Mouse (Mus musculus) midbrain, embryonic 10.5 days (tissue): ENCODE data around the gene Psd. TPM values are rescaled to one million over a fixed set of nuclear protein-coding genes. Genes with fewer than 3 reads are reported as not detected.

Experiments
- DNase-seq: peaks from one replicate; pipeline ENCODE4 v3.0.0-alpha.2; 2017; ENCODE audit warnings: low spot score
- H3K27ac ChIP-seq: fragments of 300-500 bp; sonication (generic); replicated peaks from 2 replicates; pipeline ENCODE4 v1.5.1; 2016; ENCODE audit warnings: mild to moderate bottlenecking
- H3K27me3 ChIP-seq: fragments of 300-500 bp; sonication (generic); 2 replicates; pipeline ENCODE4 v1.6.1; 2016; ENCODE audit warnings: low read depth, mild to moderate bottlenecking; ENCODE audit not compliant: poor library complexity, severe bottlenecking
- H3K36me3 ChIP-seq: fragments of 300-500 bp; sonication (generic); 2 replicates; pipeline ENCODE4 v1.6.1; 2016; ENCODE audit warnings: mild to moderate bottlenecking, moderate library complexity
- H3K4me1 ChIP-seq: fragments of 300-500 bp; sonication (generic); 2 replicates; pipeline ENCODE4 v1.6.1; 2016
- H3K4me3 ChIP-seq: fragments of 300-500 bp; sonication (generic); 2 replicates; pipeline ENCODE4 v1.5.1; 2016; ENCODE audit warnings: mild to moderate bottlenecking, moderate library complexity
- H3K9me3 ChIP-seq: fragments of 300-500 bp; sonication (generic); replicated peaks from 2 replicates; pipeline ENCODE4 v1.6.1; 2016; ENCODE audit warnings: mild to moderate bottlenecking
- WGBS: fragments of 180-500 bp; shearing (Covaris S2); methylation state at CpG from one replicate; pipeline ENCODE4 v1.1.7; 2016; 5-methylcytosine and 5-hydroxymethylcytosine counted together
- polyA plus RNA-seq: library from polyadenylated mRNA; unstranded; fragments of >200 nt; fragmentation: Nextera tagmentation; extraction: Ambion mirVana; gene quantifications from 2 replicates; pipeline ENCODE4 v1.2.1, GENCODE M21; 2016

Gene Psd
- polyA plus RNA-seq, 1 experiment from 2014 or later: 4.7 TPM

DNA sequence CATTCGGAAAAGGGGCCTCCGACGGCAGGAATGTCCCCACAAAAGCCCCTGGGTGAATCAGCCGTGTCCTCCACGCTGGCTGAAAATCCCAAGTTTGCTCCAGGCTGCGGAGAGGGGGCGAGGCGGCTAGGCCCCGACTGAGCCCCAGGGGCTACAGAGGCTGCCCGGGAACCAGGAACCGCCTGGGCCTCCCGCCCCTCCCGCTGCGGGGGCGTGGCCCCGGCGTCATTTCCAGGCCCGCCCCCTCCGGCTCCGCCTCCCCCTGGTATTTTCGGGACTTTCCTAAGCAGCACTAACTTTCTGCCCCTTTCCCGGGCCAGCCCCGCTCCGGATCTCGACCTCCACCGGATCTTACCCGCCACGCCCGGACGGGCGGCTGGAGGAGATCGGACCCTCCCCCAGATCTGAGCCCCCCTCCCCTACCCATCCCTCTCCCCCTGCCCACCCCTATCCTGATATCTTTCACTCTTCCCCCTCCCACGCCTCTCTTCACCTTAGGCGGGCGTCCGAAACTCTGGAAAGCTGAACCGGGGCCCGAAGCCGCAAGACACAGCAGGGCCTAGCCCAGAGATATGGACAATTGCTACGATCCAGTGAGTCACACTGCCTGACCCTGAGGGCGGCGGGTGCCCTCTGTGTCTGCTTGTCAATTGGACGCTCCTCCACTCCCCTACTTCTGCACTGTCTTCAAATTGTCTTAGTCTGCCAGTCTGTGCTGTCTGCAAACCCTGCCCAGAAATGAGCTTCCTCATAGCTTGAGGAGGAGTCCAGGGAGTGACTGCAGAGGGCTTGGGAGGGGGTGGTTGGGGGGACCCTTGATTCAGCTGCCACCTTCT lies 21.3 kb downstream of the Psd start:
- DNase-seq: peak; percentile 86
- Histone ChIP-seq H3K4me3 (peak overlapping the region; percentile 77), H3K36me3 (peaks cover 11% of the 10 kb centered on the region; the same call in 1 of the 2 replicates), H3K27me3 (peaks cover 49% of the 10 kb centered on the region), H3K4me1 (peaks cover 40% of the 10 kb centered on the region), H3K27ac (peak overlapping the region; percentile 79), H3K9me3 (no peaks in the 10 kb centered on the region)
- under 1% methylated on average over 43 of the region's 43 CpGs for WGBS

DNA sequence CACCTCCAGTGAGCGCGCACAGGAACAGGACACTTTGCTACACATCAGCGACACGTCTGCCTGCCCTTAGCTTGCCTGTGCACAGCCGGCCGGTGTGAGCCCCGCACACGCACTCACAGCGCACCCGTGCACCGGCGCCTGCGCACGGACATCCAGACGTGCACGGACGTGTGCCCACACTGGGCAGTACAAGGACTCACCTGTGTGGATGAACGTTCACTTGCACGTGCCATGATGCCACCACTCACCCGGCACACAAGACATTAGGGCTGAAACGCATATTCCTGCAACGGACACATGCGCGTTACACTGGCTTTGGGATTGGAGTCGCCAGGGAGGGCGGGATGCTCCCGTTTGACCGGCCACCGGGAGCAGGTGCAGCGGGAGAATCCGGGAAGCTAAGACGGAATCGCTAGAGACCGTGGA lies 22.0 kb downstream of the Psd start:
- Histone ChIP-seq H3K4me3 (peak overlapping the region; percentile 77), H3K27ac (peak overlapping the region; percentile 79), H3K36me3 (peaks cover 5% of the 10 kb centered on the region; the same call in 1 of the 2 replicates), H3K27me3 (peaks cover 42% of the 10 kb centered on the region), H3K9me3 (no peaks in the 10 kb centered on the region), H3K4me1 (peaks cover 40% of the 10 kb centered on the region)
- peak; percentile 53 for DNase-seq
- 0% methylated on average over 34 of the region's 34 CpGs for WGBS

DNA sequence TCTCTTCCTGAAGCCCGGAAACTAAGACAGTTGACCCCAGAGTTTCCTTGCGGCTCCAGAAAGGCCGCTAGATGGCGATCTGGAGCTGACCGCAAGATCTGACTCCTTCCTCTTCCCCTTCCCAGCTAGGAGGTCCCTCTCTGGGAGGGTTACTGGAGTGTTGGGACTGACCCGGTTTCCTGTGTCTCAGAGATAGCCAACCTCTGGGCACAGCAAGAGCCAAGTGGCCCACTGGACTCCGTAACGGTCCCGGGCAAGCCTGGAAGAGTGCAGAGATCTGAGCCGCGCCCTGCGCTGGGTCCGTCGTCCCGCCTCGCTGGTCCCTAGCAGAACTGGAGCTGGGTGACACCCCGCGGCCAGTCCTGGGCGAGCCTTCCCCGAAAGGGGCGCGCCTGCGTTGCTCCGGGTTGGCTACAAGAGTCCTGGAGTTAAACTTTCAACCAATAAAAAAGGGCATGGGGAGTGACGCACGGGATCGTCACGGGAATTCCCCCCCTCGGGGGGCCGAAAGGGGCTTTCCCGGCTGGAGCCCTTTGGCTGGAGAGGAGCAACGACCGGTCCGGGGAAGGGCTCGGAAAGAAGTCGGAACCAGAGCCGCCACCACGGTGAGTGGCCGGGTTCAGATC lies 22.6 kb downstream of the Psd start, which contains the start of gene Nfkb2:
Gene Nfkb2 (plus strand): TSS at position 105 of the 626 bp plus-strand sequence.
- Histone ChIP-seq H3K27me3 (peaks cover 36% of the 10 kb centered on the region), H3K27ac (peak within 1 kb of the TSS; percentile 79), H3K36me3 (no peaks in the 10 kb centered on the region), H3K4me3 (peak within 1 kb of the TSS; percentile 77), H3K9me3 (no peaks in the 10 kb centered on the region), H3K4me1 (peaks cover 40% of the 10 kb centered on the region)
- peak; percentile 93 for DNase-seq
- WGBS: under 1% methylated on average over 39 of the region's 39 CpGs

- peaks cover 33% of the 10 kb centered on the region for H3K4me1 ChIP-seq
- no peak for DNase-seq
- peak overlapping the region; percentile 77 for H3K4me3 ChIP-seq
- H3K27me3 ChIP-seq: peaks cover 30% of the 10 kb centered on the region
- H3K27ac ChIP-seq: no peak overlapping the region; the same call in 1 of the 2 replicates
- H3K9me3 ChIP-seq: no peaks in the 10 kb centered on the region
- WGBS: 58% methylated on average over 18 of the region's 18 CpGs
- no peaks in the 10 kb centered on the region for H3K36me3 ChIP-seq
These were observed 23.4 kb downstream of the Psd start for GRCm38 (mm10) chr19:46303251-46304215.

- H3K36me3 ChIP-seq: no peaks in the 10 kb centered on the region
- no peak overlapping the region for H3K4me3 ChIP-seq
- 88% methylated on average over 4 of the region's 4 CpGs for WGBS
- H3K27ac ChIP-seq: no peak overlapping the region
- H3K4me1 ChIP-seq: peaks cover 31% of the 10 kb centered on the region
- H3K27me3 ChIP-seq: peaks cover 20% of the 10 kb centered on the region
- H3K9me3 ChIP-seq: no peaks in the 10 kb centered on the region
- no peak for DNase-seq
These were observed 24.4 kb downstream of the Psd start for GRCm38 (mm10) chr19:46302551-46302950.

DNA sequence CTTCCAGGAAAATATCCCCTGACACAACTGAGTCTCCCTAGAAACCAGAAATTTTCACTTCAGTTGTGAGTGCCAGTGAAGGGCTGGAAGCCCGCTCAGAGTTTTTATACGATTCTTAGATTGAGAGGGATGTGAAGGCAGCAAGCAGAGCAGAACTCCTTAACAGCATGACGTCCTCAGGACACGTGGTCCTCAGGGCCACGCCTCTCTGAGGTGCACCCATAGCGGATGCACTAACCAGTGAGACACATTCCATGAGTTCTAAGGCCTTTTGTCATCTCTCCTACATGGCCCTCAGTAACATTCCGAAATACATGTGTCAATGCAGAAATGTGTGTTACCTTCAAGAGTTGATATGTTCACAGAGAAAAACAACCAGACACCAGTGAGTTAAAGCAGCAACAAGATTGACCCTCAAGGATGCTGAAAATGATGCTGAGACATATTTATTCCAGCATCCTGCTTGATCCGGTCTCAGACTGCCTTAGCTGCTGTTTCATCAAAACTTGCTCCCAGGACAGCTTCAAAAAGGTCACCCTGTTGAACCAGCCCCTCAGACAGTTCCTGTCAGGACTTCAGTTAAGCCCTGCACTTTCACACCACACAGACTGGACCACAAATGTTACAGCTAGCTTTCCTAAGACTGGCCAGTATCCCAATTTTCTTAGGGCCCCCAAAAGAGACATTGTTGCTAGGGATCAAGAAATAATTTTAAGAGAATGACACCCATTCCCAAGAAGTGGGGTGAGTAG lies 26.5 kb downstream of the Psd start:
- no peak overlapping the region for H3K27ac ChIP-seq
- no peak overlapping the region for H3K4me3 ChIP-seq
- WGBS: 38% methylated on average over 8 of the region's 8 CpGs
- H3K27me3 ChIP-seq: no peaks in the 10 kb centered on the region
- H3K9me3 ChIP-seq: no peaks in the 10 kb centered on the region
- H3K36me3 ChIP-seq: no peaks in the 10 kb centered on the region
- H3K4me1 ChIP-seq: peaks cover 20% of the 10 kb centered on the region
- no peak for DNase-seq

DNA sequence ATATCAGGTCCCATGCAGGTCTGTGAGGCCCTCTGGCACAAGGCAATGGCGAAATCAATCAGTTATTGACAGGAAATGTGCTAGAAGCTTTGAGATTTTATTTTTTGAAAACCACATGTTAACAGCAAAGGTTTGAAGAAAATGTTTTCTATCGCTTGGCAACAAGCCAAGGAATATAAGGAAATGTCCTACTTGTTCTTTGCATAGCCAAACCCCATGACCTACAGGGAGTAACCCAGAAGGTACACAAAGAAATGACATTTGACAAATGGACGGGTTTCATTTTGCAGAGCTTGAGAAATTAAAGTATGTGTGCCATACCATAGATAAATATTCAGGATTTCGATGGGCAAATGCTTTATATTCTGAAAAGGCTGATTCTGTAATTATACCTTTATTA lies 30.0 kb downstream of the Psd start:
- Histone ChIP-seq H3K4me3 (no peak overlapping the region), H3K27ac (no peak overlapping the region), H3K9me3 (no peaks in the 10 kb centered on the region), H3K4me1 (no peaks in the 10 kb centered on the region), H3K27me3 (no peaks in the 10 kb centered on the region), H3K36me3 (no peaks in the 10 kb centered on the region)
- DNase-seq: no peak
- WGBS: 73% methylated on average over 4 of the region's 4 CpGs

DNA sequence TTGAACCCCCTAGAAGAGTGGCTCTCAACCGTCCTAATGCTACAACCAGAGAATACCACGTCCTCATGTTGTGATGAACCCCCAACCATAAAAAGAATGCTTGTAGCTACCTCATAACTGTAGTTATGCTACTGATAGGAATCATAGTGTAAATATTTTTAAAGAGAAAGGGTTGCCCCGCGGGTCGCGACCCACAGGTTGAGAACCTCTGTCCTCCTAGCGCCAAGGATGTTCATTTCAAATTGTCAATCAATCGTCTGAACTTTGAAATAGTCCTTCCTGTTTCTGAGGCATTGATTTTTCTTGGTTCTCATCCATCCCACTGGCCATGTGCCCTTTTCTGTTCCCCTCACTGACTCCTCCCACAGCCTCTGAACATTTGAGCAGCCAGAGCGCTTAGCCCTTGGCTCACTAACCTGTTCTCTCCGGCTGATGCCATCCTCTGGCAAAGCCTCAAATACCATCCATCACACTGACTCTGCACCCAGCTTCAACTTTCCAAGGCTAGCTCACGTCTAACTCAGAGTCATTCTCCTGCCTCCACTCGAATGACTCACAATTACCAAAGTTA lies 36.3 kb downstream of the Psd start:
- H3K4me1 ChIP-seq: no peaks in the 10 kb centered on the region
- H3K9me3 ChIP-seq: no peaks in the 10 kb centered on the region
- no peak for DNase-seq
- peaks cover 20% of the 10 kb centered on the region for H3K36me3 ChIP-seq
- whole genome bisulfite sequencing: 72% methylated on average over 12 of the region's 12 CpGs
- H3K27me3 ChIP-seq: no peaks in the 10 kb centered on the region
- H3K27ac ChIP-seq: no peak overlapping the region
- no peak overlapping the region for H3K4me3 ChIP-seq

GRCm38 (mm10) chr19:46287566-46287965 lies 39.4 kb downstream of the Psd start:
- H3K27ac ChIP-seq: no peak overlapping the region
- H3K9me3 ChIP-seq: no peaks in the 10 kb centered on the region
- H3K36me3 ChIP-seq: peaks cover 50% of the 10 kb centered on the region
- no peak overlapping the region for H3K4me3 ChIP-seq
- no peaks in the 10 kb centered on the region for H3K27me3 ChIP-seq
- no peak for DNase-seq
- 85% methylated on average over 3 of the region's 3 CpGs for WGBS
- H3K4me1 ChIP-seq: no peaks in the 10 kb centered on the region

DNA sequence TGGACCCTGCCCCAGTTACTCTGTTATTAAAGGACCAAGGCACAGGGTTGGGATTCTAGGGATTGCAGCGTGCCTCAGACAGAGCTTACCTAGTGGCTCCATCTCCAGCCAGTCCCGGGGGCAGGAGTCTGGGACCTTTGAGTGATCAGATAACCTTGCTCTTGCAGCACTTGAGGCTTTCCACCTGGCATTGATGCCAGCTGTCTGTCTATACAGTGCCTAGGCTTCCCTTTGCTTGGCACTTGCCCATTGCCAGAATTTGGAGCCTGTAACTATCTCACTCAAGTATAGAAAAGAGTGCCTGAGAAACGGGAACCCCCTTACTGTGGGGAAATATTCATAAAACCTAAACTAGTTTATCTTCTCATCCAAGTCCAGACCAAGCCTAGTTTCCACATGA lies 40.0 kb downstream of the Psd start:
- Histone ChIP-seq H3K27me3 (no peaks in the 10 kb centered on the region), H3K27ac (no peak overlapping the region), H3K4me3 (no peak overlapping the region), H3K4me1 (no peaks in the 10 kb centered on the region), H3K9me3 (no peaks in the 10 kb centered on the region), H3K36me3 (peaks cover 57% of the 10 kb centered on the region)
- DNase-seq: no peak
- WGBS: 97% methylated on average over 3 of the region's 3 CpGs

DNA sequence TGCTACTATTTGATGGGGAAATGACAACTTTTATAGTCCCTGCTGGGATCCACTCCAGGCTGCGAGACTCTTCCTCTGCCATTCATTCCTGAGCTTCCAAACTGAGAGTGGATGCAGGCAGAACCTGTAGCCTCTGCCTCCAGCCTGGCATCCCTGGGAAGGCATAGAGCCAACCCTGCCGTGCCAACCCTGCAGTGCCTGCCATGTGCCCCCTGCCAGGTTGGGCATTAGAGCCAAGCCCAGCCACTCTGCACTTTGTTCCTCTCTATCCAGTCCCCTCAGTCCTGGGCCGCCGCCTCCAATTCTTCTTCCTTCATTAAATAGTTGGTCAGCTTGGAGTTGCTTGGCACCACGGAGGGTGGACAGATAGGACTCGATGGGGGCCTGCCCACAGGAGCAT lies 40.9 kb downstream of the Psd start:
- H3K36me3 ChIP-seq: peaks cover 66% of the 10 kb centered on the region

More for the DNA sequence above, 40.9 kb downstream of the Psd start:
- no peak overlapping the region for H3K27ac ChIP-seq
- H3K9me3 ChIP-seq: no peaks in the 10 kb centered on the region
- WGBS: 92% methylated on average over 6 of the region's 6 CpGs
- no peak overlapping the region for H3K4me3 ChIP-seq
- H3K27me3 ChIP-seq: no peaks in the 10 kb centered on the region
- DNase-seq: no peak
- H3K4me1 ChIP-seq: no peaks in the 10 kb centered on the region
